Mouse (Mus musculus): ENCODE measurements around the gene Tesk2. TPM values are rescaled to one million over a fixed set of nuclear protein-coding genes. Genes with fewer than 3 reads are reported as not detected.
A peak's percentile ranks its signal among the peaks of the same experiment; 100 is the strongest.
"Not testable (repeated sequence)": the region's sequence is repeated elsewhere in the genome, so short reads cannot be mapped to it uniquely, and the experiment has no call there.

Gene Tesk2
- polyA plus RNA-seq, 1 experiment from 2014 or later: 3.0 TPM

- peaks cover 16% of the 10 kb centered on the region for H3K27me3 ChIP-seq (replicated peaks)
- H3K9me3 ChIP-seq: no peaks in the 10 kb centered on the region
- peak overlapping the region; percentile 80 for H3K27ac ChIP-seq (replicated peaks)
- H3K4me1 ChIP-seq: peaks cover 23% of the 10 kb centered on the region
- H3K4me2 ChIP-seq: peak overlapping the region; percentile 77
- H3K9ac ChIP-seq: peak overlapping the region; percentile 85
- no peaks in the 10 kb centered on the region for H3K36me3 ChIP-seq
- no peak for ATAC-seq (ENCODE audit: extremely low read depth, insufficient number of reproducible peaks, low FRiP score, low TSS enrichment)
- 1% methylated on average over 29 of the region's 29 CpGs for WGBS
- peak overlapping the region; percentile 65 for H3K4me3 ChIP-seq
These were observed 103.8 kb downstream of the Tesk2 start for GRCm38 (mm10) chr4:116824541-116825004.

DNA sequence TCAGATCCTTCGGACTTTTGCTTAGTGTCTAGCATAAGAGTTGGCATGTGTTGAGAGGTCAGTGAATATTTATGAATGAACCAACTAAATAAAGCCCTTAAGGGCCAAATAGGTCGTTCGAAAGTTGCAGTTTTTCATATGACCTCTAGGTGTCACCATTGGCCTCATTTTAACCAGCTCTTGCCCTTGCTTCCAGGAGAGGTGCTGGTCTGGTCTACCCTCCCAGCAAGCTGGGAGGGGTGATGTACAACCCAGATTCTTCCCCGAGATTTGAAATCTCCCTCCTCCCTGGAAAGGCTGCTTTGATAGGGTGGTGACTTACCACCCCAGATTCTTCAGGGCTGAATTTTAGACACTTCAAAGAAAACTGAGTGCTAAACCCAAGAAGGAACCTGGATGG lies 107.1 kb downstream of the Tesk2 start:
- no peak for ATAC-seq (ENCODE audit: extremely low read depth, insufficient number of reproducible peaks, low FRiP score, low TSS enrichment)
- WGBS: under 1% methylated on average over 4 of the region's 4 CpGs
- no peak overlapping the region for H3K27ac ChIP-seq (replicated peaks)
- H3K4me1 ChIP-seq: peaks cover 13% of the 10 kb centered on the region
- H3K4me3 ChIP-seq: no peak overlapping the region
- no peak overlapping the region for H3K9ac ChIP-seq
- H3K36me3 ChIP-seq: no peaks in the 10 kb centered on the region
- no peaks in the 10 kb centered on the region for H3K9me3 ChIP-seq
- H3K4me2 ChIP-seq: no peak overlapping the region
- no peaks in the 10 kb centered on the region for H3K27me3 ChIP-seq (replicated peaks)

- H3K4me3 ChIP-seq: no peak overlapping the region
- H3K4me1 ChIP-seq: peaks cover 10% of the 10 kb centered on the region
- no peak overlapping the region for H3K9ac ChIP-seq
- no peak overlapping the region for H3K27ac ChIP-seq (replicated peaks)
- 64% methylated on average over 6 of the region's 6 CpGs for WGBS
- H3K4me2 ChIP-seq: no peak overlapping the region
- no peaks in the 10 kb centered on the region for H3K27me3 ChIP-seq (replicated peaks)
- H3K36me3 ChIP-seq: no peaks in the 10 kb centered on the region
- ATAC-seq (ENCODE audit: extremely low read depth, insufficient number of reproducible peaks, low FRiP score, low TSS enrichment): no peak
- H3K9me3 ChIP-seq: no peaks in the 10 kb centered on the region
These were observed 108.8 kb downstream of the Tesk2 start for GRCm38 (mm10) chr4:116829364-116830069.

- 45% methylated on average over 6 of the region's 6 CpGs for WGBS
- no peak for ATAC-seq (ENCODE audit: extremely low read depth, insufficient number of reproducible peaks, low FRiP score, low TSS enrichment)
- H3K36me3 ChIP-seq: no peaks in the 10 kb centered on the region
These were observed 109.3 kb downstream of the Tesk2 start for GRCm38 (mm10) chr4:116830070-116830368.

DNA sequence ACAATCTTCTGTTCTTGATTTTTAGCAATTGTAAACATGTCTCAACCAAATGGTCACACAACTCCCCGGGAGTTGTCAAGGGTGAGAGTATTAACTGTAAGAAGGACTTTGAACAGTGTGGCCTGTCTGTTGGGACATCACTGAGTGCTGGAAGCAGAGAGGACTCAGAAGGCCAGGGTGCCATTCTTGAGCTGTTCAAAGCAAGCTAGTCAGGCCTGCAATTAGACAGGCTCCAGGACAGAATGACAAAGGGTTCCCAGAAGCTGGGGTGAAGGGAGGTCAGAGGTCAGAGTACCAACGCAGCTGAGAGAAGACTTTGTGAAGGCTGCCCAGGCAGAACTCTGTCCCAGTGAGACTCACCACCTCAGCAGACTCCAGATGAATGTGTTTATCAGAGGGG lies 118.3 kb downstream of the Tesk2 start:
- no peak for ATAC-seq (ENCODE audit: extremely low read depth, insufficient number of reproducible peaks, low FRiP score, low TSS enrichment)
- Histone ChIP-seq H3K4me3 (no peak overlapping the region), H3K9me3 (no peaks in the 10 kb centered on the region), H3K36me3 (no peaks in the 10 kb centered on the region), H3K27me3 (replicated peaks) (peaks cover 32% of the 10 kb centered on the region), H3K4me2 (no peak overlapping the region), H3K4me1 (no peaks in the 10 kb centered on the region), H3K9ac (no peak overlapping the region), H3K27ac (replicated peaks) (no peak overlapping the region)
- 49% methylated on average over 2 of the region's 2 CpGs for WGBS

More at GRCm38 (mm10) chr4:116830070-116830368, 109.3 kb downstream of the Tesk2 start:
- no peaks in the 10 kb centered on the region for H3K9me3 ChIP-seq
- no peak overlapping the region for H3K27ac ChIP-seq (replicated peaks)
- peaks cover 8% of the 10 kb centered on the region for H3K4me1 ChIP-seq
- H3K4me3 ChIP-seq: no peak overlapping the region
- no peak overlapping the region for H3K9ac ChIP-seq
- H3K4me2 ChIP-seq: no peak overlapping the region
- no peaks in the 10 kb centered on the region for H3K27me3 ChIP-seq (replicated peaks)

- H3K27ac ChIP-seq (replicated peaks); H3K36me3 ChIP-seq; H3K4me1 ChIP-seq; H3K9me3 ChIP-seq; ATAC-seq (ENCODE audit: extremely low read depth, insufficient number of reproducible peaks, low FRiP score, low TSS enrichment): not testable (repeated sequence)
- whole genome bisulfite sequencing: 10% methylated on average over 23 of the region's 29 CpGs
- peak overlapping the region; percentile 56; the same call in 1 of the 2 replicates for H3K9ac ChIP-seq
- peaks cover 32% of the 10 kb centered on the region for H3K27me3 ChIP-seq (replicated peaks)
- peak overlapping the region; percentile 34 for H3K4me3 ChIP-seq
- peak overlapping the region; percentile 63 for H3K4me2 ChIP-seq
These were observed 119.3 kb downstream of the Tesk2 start for GRCm38 (mm10) chr4:116840096-116840495.

GRCm38 (mm10) chr4:116840841-116841240 lies 120.1 kb downstream of the Tesk2 start:
- H3K4me1 ChIP-seq: no peaks in the 10 kb centered on the region
- 76% methylated on average over 6 of the region's 6 CpGs for WGBS
- no peak for ATAC-seq (ENCODE audit: extremely low read depth, insufficient number of reproducible peaks, low FRiP score, low TSS enrichment)
- no peak overlapping the region for H3K4me3 ChIP-seq
- no peak overlapping the region for H3K27ac ChIP-seq (replicated peaks)
- H3K4me2 ChIP-seq: no peak overlapping the region
- H3K9ac ChIP-seq: no peak overlapping the region
- no peaks in the 10 kb centered on the region for H3K36me3 ChIP-seq
- no peaks in the 10 kb centered on the region for H3K9me3 ChIP-seq
- H3K27me3 ChIP-seq (replicated peaks): peaks cover 32% of the 10 kb centered on the region

GRCm38 (mm10) chr4:116844324-116844723 lies 123.6 kb downstream of the Tesk2 start:
- 92% methylated on average over 3 of the region's 3 CpGs for WGBS
- H3K27me3 ChIP-seq (replicated peaks): peaks cover 20% of the 10 kb centered on the region

DNA sequence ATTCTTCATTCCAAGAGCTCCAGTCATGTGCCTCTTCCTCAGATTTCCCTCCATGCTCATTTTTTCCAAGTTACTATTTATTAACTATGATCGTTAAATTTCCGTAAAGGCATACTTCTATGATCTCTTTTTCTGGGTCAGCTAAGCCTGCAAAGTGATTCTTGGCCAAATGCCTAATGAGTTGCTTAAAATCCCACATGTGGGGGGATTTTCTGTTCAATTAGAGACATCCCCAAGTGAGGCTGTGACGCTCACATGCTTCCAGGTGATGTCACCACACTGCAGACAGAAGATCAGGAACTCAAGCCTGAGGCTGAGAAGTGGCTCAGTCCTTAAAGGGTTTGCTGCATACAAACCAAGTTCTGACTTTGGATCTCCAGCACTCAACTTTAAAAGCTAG lies 129.2 kb downstream of the Tesk2 start:
- H3K4me2 ChIP-seq: no peak overlapping the region
- 74% methylated on average over 3 of the region's 3 CpGs for WGBS
- no peak overlapping the region for H3K4me3 ChIP-seq
- no peak overlapping the region for H3K27ac ChIP-seq (replicated peaks)
- H3K27me3 ChIP-seq (replicated peaks): no peaks in the 10 kb centered on the region
- no peaks in the 10 kb centered on the region for H3K9me3 ChIP-seq
- no peaks in the 10 kb centered on the region for H3K4me1 ChIP-seq
- no peak for ATAC-seq (ENCODE audit: extremely low read depth, insufficient number of reproducible peaks, low FRiP score, low TSS enrichment)
- H3K36me3 ChIP-seq: no peaks in the 10 kb centered on the region
- H3K9ac ChIP-seq: no peak overlapping the region

More at GRCm38 (mm10) chr4:116844324-116844723, 123.6 kb downstream of the Tesk2 start:
- Histone ChIP-seq H3K27ac (replicated peaks) (no peak overlapping the region), H3K4me2 (no peak overlapping the region), H3K4me3 (no peak overlapping the region), H3K9me3 (no peaks in the 10 kb centered on the region), H3K36me3 (no peaks in the 10 kb centered on the region), H3K4me1 (no peaks in the 10 kb centered on the region), H3K9ac (no peak overlapping the region)
- no peak for ATAC-seq (ENCODE audit: extremely low read depth, insufficient number of reproducible peaks, low FRiP score, low TSS enrichment)

- no peak for ATAC-seq (ENCODE audit: extremely low read depth, insufficient number of reproducible peaks, low FRiP score, low TSS enrichment)
- Histone ChIP-seq H3K4me1 (no peaks in the 10 kb centered on the region), H3K27me3 (replicated peaks) (no peaks in the 10 kb centered on the region), H3K9ac (no peak overlapping the region), H3K4me2 (no peak overlapping the region), H3K27ac (replicated peaks) (no peak overlapping the region), H3K9me3 (no peaks in the 10 kb centered on the region), H3K36me3 (no peaks in the 10 kb centered on the region), H3K4me3 (no peak overlapping the region)
- 26% methylated on average over 2 of the region's 2 CpGs for WGBS
These were observed 133.5 kb downstream of the Tesk2 start for GRCm38 (mm10) chr4:116854286-116854685.
